Mouse (Mus musculus): Measurements from ENCODE around the gene Nup93. TPM values are rescaled to one million over a fixed set of nuclear protein-coding genes. Genes with fewer than 3 reads are reported as not detected.

Nup93 gene
- polyA plus RNA-seq, 1 experiment: 26.5 TPM

GRCm38 (mm10) chr8:94174619-94175213, 39.6 kb upstream of the Nup93 start:
- no peak overlapping the region for H3K4me3 ChIP-seq (ENCODE audit: insufficient read depth, low read length)
- H3K27ac ChIP-seq (ENCODE audit: insufficient read depth, low read length): no peak overlapping the region
- peaks cover 2% of the 10 kb centered on the region for H3K4me1 ChIP-seq (ENCODE audit: control insufficient read depth, insufficient read depth, low read length)
- TF ChIP-seq CTCF (IDR thresholded peaks at IDR 0.05; ENCODE audit: extremely low read depth, insufficient read depth, low read length): no peak
- TF ChIP-seq POLR2A (IDR thresholded peaks at IDR 0.05; ENCODE audit: extremely low read depth, insufficient read depth, low read length): no peak

GRCm38 (mm10) chr8:94177716-94178390, 36.5 kb upstream of the Nup93 start:
- no peak overlapping the region for H3K4me3 ChIP-seq (ENCODE audit: insufficient read depth, low read length)
- TF ChIP-seq CTCF (IDR thresholded peaks at IDR 0.05; ENCODE audit: extremely low read depth, insufficient read depth, low read length): no peak
- TF ChIP-seq POLR2A (IDR thresholded peaks at IDR 0.05; ENCODE audit: extremely low read depth, insufficient read depth, low read length): no peak
- H3K4me1 ChIP-seq (ENCODE audit: control insufficient read depth, insufficient read depth, low read length): no peaks in the 10 kb centered on the region; the same call in 1 of the 2 replicates
- no peak overlapping the region for H3K27ac ChIP-seq (ENCODE audit: insufficient read depth, low read length)

GRCm38 (mm10) chr8:94178857-94179712, 35.3 kb upstream of the Nup93 start, which contains the start of gene Mt1:
TSS of gene Mt1 (plus strand) at chr8:94179082.
- peak; percentile 99 for TF ChIP-seq POLR2A (IDR thresholded peaks at IDR 0.05; ENCODE audit: extremely low read depth, insufficient read depth, low read length)
- no peak for TF ChIP-seq CTCF (IDR thresholded peaks at IDR 0.05; ENCODE audit: extremely low read depth, insufficient read depth, low read length)
- H3K27ac ChIP-seq (ENCODE audit: insufficient read depth, low read length): peak within 1 kb of the TSS; percentile 17
- no peaks in the 10 kb centered on the region; the same call in 1 of the 2 replicates for H3K4me1 ChIP-seq (ENCODE audit: control insufficient read depth, insufficient read depth, low read length)
- peak within 1 kb of the TSS; percentile 68 for H3K4me3 ChIP-seq (ENCODE audit: insufficient read depth, low read length)

GRCm38 (mm10) chr8:94179713-94180560, 34.4 kb upstream of the Nup93 start:
- no peaks in the 10 kb centered on the region; the same call in 1 of the 2 replicates for H3K4me1 ChIP-seq (ENCODE audit: control insufficient read depth, insufficient read depth, low read length)
- peak overlapping the region; percentile 68 for H3K4me3 ChIP-seq (ENCODE audit: insufficient read depth, low read length)
- H3K27ac ChIP-seq (ENCODE audit: insufficient read depth, low read length): peak overlapping the region; percentile 43
- no peak for TF ChIP-seq POLR2A (IDR thresholded peaks at IDR 0.05; ENCODE audit: extremely low read depth, insufficient read depth, low read length)
- TF ChIP-seq CTCF (IDR thresholded peaks at IDR 0.05; ENCODE audit: extremely low read depth, insufficient read depth, low read length): no peak

- no peak for TF ChIP-seq POLR2A (IDR thresholded peaks at IDR 0.05; ENCODE audit: extremely low read depth, insufficient read depth, low read length)
- TF ChIP-seq CTCF (IDR thresholded peaks at IDR 0.05; ENCODE audit: extremely low read depth, insufficient read depth, low read length): no peak
- H3K4me3 ChIP-seq (ENCODE audit: insufficient read depth, low read length): peak overlapping the region; percentile 68
- H3K4me1 ChIP-seq (ENCODE audit: control insufficient read depth, insufficient read depth, low read length): no peaks in the 10 kb centered on the region; the same call in 1 of the 2 replicates
- H3K27ac ChIP-seq (ENCODE audit: insufficient read depth, low read length): no peak overlapping the region
Measured at GRCm38 (mm10) chr8:94180561-94180908, 33.8 kb upstream of the Nup93 start.

DNA sequence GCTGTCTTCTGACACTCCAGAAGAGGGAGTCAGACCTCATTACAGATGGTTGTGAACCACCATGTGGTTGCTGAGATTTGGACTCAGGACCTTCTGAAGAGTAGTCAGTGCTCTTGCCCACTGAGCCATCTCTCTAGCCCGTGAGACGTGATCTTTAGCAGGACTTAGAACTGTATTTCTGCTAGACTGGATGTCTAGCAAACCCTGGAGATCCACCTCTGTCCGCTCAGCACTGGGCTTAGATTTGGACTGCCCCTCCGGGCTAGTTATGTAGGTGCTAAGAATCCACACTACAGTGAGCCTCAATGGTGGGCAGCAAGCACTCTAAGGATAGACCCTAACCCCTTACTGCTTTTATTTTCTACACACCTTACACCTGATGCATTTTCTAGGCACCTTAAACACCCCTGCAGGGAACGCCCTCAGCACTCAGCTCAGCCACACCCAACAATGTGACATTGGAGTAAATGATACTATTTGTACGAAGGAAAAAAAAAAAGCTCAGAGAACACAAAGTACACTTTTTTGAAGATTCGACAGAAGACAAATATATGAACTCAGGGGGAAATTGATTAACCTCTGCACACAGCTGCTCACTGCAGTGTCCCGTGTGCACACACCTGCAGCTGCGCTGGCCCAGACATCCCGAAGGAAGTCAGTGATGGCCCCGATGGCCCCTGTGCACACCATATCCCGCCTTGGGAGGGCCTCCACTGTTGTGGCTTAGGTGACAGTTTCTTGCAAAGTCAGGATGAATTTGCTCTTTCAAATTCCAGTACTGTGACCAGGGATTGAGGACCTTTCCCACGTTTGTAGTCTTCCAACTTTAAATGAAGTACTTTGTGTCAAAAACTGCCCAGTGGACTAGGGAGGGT, 32.1 kb upstream of the Nup93 start:
- Histone ChIP-seq H3K27ac (ENCODE audit: insufficient read depth, low read length) (no peak overlapping the region), H3K4me3 (ENCODE audit: insufficient read depth, low read length) (peak overlapping the region; percentile 10; the same call in 1 of the 2 replicates), H3K4me1 (ENCODE audit: control insufficient read depth, insufficient read depth, low read length) (no peaks in the 10 kb centered on the region; the same call in 1 of the 2 replicates)
- TF ChIP-seq CTCF (IDR thresholded peaks at IDR 0.05; ENCODE audit: extremely low read depth, insufficient read depth, low read length) (no peak), POLR2A (IDR thresholded peaks at IDR 0.05; ENCODE audit: extremely low read depth, insufficient read depth, low read length) (no peak)

- Histone ChIP-seq H3K4me3 (ENCODE audit: insufficient read depth, low read length) (peak overlapping the region; percentile 10), H3K4me1 (ENCODE audit: control insufficient read depth, insufficient read depth, low read length) (no peaks in the 10 kb centered on the region; the same call in 1 of the 2 replicates), H3K27ac (ENCODE audit: insufficient read depth, low read length) (no peak overlapping the region; the same call in 1 of the 2 replicates)
- TF ChIP-seq CTCF (IDR thresholded peaks at IDR 0.05; ENCODE audit: extremely low read depth, insufficient read depth, low read length): 0 out of 2 replicates have a peak, but pooled peaks have one; percentile 20
- TF ChIP-seq POLR2A (IDR thresholded peaks at IDR 0.05; ENCODE audit: extremely low read depth, insufficient read depth, low read length): peak; percentile 36; the same call in 1 of the 2 replicates
Measured at GRCm38 (mm10) chr8:94183117-94183516, 31.2 kb upstream of the Nup93 start.

- no peak for TF ChIP-seq POLR2A (IDR thresholded peaks at IDR 0.05; ENCODE audit: extremely low read depth, insufficient read depth, low read length)
- no peak for TF ChIP-seq CTCF (IDR thresholded peaks at IDR 0.05; ENCODE audit: extremely low read depth, insufficient read depth, low read length)
- no peaks in the 10 kb centered on the region; the same call in 1 of the 2 replicates for H3K4me1 ChIP-seq (ENCODE audit: control insufficient read depth, insufficient read depth, low read length)
- H3K27ac ChIP-seq (ENCODE audit: insufficient read depth, low read length): no peak overlapping the region
- no peak overlapping the region for H3K4me3 ChIP-seq (ENCODE audit: insufficient read depth, low read length)
Measured at GRCm38 (mm10) chr8:94184357-94184843, 30.0 kb upstream of the Nup93 start.

Data from cortical plate, adult 2 months (tissue).